Mouse (Mus musculus) stomach, postnatal 0 days (tissue): Measurements from ENCODE around the gene Nmb. TPM values are rescaled to one million over a fixed set of nuclear protein-coding genes. Genes with fewer than 3 reads are reported as not detected.

Source experiments
- ATAC-seq: fragments of 200-750 bp; cut with Nextera tagmentation; 2 replicates; pipeline ENCODE4 v1.8.0; 2017; ENCODE audit not compliant: low FRiP score, low TSS enrichment
- DNase-seq: peaks from one replicate; pipeline ENCODE4 v3.0.0-alpha.2; 2016; ENCODE audit warnings: low spot score
- H3K27ac ChIP-seq: fragments of 300-500 bp; sonication (generic); replicated peaks from 2 replicates; pipeline ENCODE4 v1.5.1; 2014; ENCODE audit warnings: mild to moderate bottlenecking, control low read depth
- H3K27me3 ChIP-seq: fragments of 300-500 bp; sonication (generic); 2 replicates; pipeline ENCODE4 v1.6.1; 2014; ENCODE audit warnings: low read length; ENCODE audit not compliant: control insufficient read depth, insufficient read depth
- H3K36me3 ChIP-seq: fragments of 300-500 bp; sonication (generic); 2 replicates; pipeline ENCODE4 v1.6.1; 2014; ENCODE audit warnings: low read length, mixed read lengths; ENCODE audit not compliant: control insufficient read depth, insufficient read depth
- H3K4me1 ChIP-seq: fragments of 300-500 bp; sonication (generic); replicated peaks from 2 replicates; pipeline ENCODE4 v1.6.1; 2014; ENCODE audit warnings: antibody characterized with exemption; ENCODE audit not compliant: control insufficient read depth, insufficient read depth
- H3K4me2 ChIP-seq: fragments of 300-500 bp; sonication (generic); replicated peaks from 2 replicates; pipeline ENCODE4 v1.6.1; 2014; ENCODE audit warnings: low read depth, mild to moderate bottlenecking, control low read depth, moderate library complexity
- H3K4me3 ChIP-seq: fragments of 300-500 bp; sonication (generic); 2 replicates; pipeline ENCODE4 v1.5.1; 2014; ENCODE audit warnings: low read depth, low read length, control low read depth
- H3K9ac ChIP-seq: fragments of 300-500 bp; sonication (generic); 2 replicates; pipeline ENCODE4 v1.6.1; 2014; ENCODE audit warnings: mild to moderate bottlenecking, low read length, control low read depth, mixed read lengths
- H3K9me3 ChIP-seq: fragments of 300-500 bp; sonication (generic); 2 replicates; pipeline ENCODE4 v1.6.1; 2016; ENCODE audit warnings: low read length; ENCODE audit not compliant: control insufficient read depth
- CTCF ChIP-seq: IDR thresholded peaks from 2 replicates; pipeline ENCODE4 v1.5.1; 2016; ENCODE audit warnings: antibody characterized with exemption, low read depth, mild to moderate bottlenecking, moderate library complexity
- EP300 ChIP-seq: optimal IDR thresholded peaks from 2 replicates; pipeline ENCODE3; 2016; ENCODE audit warnings: antibody characterized with exemption
- WGBS: fragments of 180-500 bp; shearing (Covaris S2); extraction: QIAGEN DNeasy Blood & Tissue Kit; methylation state at CpG from one replicate; pipeline ENCODE4 v1.1.7; 2014; 5-methylcytosine and 5-hydroxymethylcytosine counted together
- polyA plus RNA-seq: library from polyadenylated mRNA; unstranded; fragments of >200 nt; fragmentation: Nextera tagmentation; extraction: Ambion mirVana; gene quantifications from 2 replicates; pipeline ENCODE4 v1.2.1, GENCODE M21; 2015

Gene Nmb
- polyA plus RNA-seq, 1 experiment from 2014 or later, result 3.3 TPM

DNA sequence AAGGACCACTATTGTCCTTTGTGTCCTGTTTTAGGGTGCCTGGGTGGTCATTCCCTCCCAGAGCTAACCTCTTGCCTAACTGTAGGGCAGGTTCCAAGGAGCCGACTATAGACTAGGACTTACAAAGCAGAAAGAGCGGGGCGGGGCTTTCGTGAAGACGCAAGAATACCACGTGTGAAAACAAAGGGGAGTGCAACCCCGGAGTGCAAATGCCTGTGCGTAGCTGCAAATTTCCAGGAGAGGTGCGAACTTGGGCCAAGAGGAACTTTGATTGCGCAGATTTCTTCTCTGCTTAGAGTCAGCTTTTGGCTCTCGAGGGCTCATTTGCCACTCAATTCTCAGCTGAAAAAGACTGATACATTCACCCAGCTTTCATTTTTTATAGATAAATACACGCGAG, 44.6 kb downstream of the Nmb start:
- Histone ChIP-seq H3K27ac (no peak overlapping the region), H3K9ac (peak overlapping the region; percentile 43), H3K36me3 (no peaks in the 10 kb centered on the region), H3K4me3 (peak overlapping the region; percentile 84), H3K27me3 (no peaks in the 10 kb centered on the region), H3K4me1 (no peaks in the 10 kb centered on the region; the same call in 1 of the 2 replicates), H3K4me2 (peak overlapping the region; percentile 84), H3K9me3 (no peaks in the 10 kb centered on the region)
- under 1% methylated on average over 13 of the region's 13 CpGs for WGBS
- ATAC-seq, result peak; percentile 64
- TF ChIP-seq CTCF, result no peak
- no peak for TF ChIP-seq EP300
- DNase-seq, result peak; percentile 78

DNA sequence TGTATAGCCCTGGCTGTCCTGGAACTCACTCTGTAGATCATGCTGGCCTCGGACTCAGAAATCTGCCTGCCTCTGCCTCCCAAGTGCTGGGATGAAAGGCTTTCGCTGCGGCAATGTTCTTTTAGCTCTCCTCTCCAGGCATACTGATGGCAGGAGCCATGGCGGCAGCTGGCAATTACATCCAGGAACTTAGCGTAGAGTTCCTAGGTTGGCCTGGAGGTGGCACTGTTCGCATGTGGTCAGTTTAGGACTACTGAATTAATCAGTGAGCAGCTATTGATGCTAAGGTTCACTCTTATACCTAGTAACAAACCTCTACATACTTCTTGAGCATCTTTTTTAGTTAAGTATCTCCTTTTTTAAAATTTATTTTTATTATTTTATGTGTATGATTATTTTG, 47.7 kb downstream of the Nmb start:
- peak; percentile 87 for DNase-seq
- H3K4me3 ChIP-seq, result no peak overlapping the region
- TF ChIP-seq EP300 (no peak), CTCF (peak; percentile 91)
- 22% methylated on average over 6 of the region's 6 CpGs for WGBS
- no peaks in the 10 kb centered on the region for H3K36me3 ChIP-seq
- H3K4me2 ChIP-seq, result no peak overlapping the region
- peak; percentile 48; the same call in 1 of the 2 replicates for ATAC-seq
- no peaks in the 10 kb centered on the region for H3K27me3 ChIP-seq
- no peaks in the 10 kb centered on the region for H3K4me1 ChIP-seq
- H3K9ac ChIP-seq, result no peak overlapping the region
- no peaks in the 10 kb centered on the region for H3K9me3 ChIP-seq
- H3K27ac ChIP-seq, result no peak overlapping the region

GRCm38 (mm10) chr7:80855316-80855715, 49.6 kb downstream of the Nmb start:
- Histone ChIP-seq H3K4me1 (no peaks in the 10 kb centered on the region), H3K4me2 (no peak overlapping the region), H3K4me3 (no peak overlapping the region), H3K9ac (no peak overlapping the region), H3K27me3 (no peaks in the 10 kb centered on the region), H3K9me3 (no peaks in the 10 kb centered on the region), H3K27ac (no peak overlapping the region), H3K36me3 (no peaks in the 10 kb centered on the region)
- no peak for DNase-seq
- TF ChIP-seq EP300, result no peak
- no peak for TF ChIP-seq CTCF
- ATAC-seq, result no peak

- no peak overlapping the region for H3K9ac ChIP-seq
- ATAC-seq, result no peak
- H3K27me3 ChIP-seq, result no peaks in the 10 kb centered on the region
- no peak overlapping the region for H3K27ac ChIP-seq
- no peaks in the 10 kb centered on the region for H3K36me3 ChIP-seq
- H3K4me1 ChIP-seq, result no peaks in the 10 kb centered on the region
- DNase-seq, result no peak
- H3K9me3 ChIP-seq, result no peaks in the 10 kb centered on the region
- no peak overlapping the region for H3K4me2 ChIP-seq
- WGBS, result 93% methylated on average over 3 of the region's 3 CpGs
- no peak overlapping the region for H3K4me3 ChIP-seq
- TF ChIP-seq EP300 (no peak), CTCF (peak; percentile 45; the same call in 1 of the 2 replicates)
Observed at GRCm38 (mm10) chr7:80853218-80853617, 51.7 kb downstream of the Nmb start.

Other genes starting within 250 kb of the Nmb start
- 8.8 and 10.1 TPM in 2 replicates for gene Crtc3, start 216.2 kb downstream of the Nmb start, polyA plus RNA-seq
- gene Iqgap1, start 79.1 kb downstream of the Nmb start, polyA plus RNA-seq, result 52.8 and 58.0 TPM in 2 replicates
- gene Zscan2, start 44.2 kb downstream of the Nmb start, polyA plus RNA-seq, result 0.63 and 0.76 TPM in 2 replicates
- gene Wdr73, start 3.8 kb downstream of the Nmb start, polyA plus RNA-seq, result 16.8 and 16.9 TPM in 2 replicates
- gene Sec11a, start 42.7 kb upstream of the Nmb start, polyA plus RNA-seq, result 167 and 168 TPM in 2 replicates
- gene Zfp592, start 88.6 kb upstream of the Nmb start, polyA plus RNA-seq, result 3.0 and 4.6 TPM in 2 replicates
- gene Alpk3, start 152.5 kb upstream of the Nmb start, polyA plus RNA-seq, result 0.11 and 0.15 TPM in 2 replicates
- gene Slc28a1, start 209.7 kb upstream of the Nmb start, polyA plus RNA-seq, result not detected in 2 replicates